ENCODE assay signal across 28 mouse cellular contexts in genomic region chr4:96016875-96017274, GRCm38 (mm10). TPM values are rescaled to one million over a fixed set of nuclear protein-coding genes. Genes with fewer than 3 reads are reported as not detected.
"Had no signal": no experiment of that assay in that cellular context is flagged by ENCODE, and none has a peak within 500 bp of the region (broad histone marks: within the 10 kb centered on the region; RNA-seq: fewer than 3 reads in every experiment).

No protein-coding gene starts in this region.

- ATAC-seq: forebrain, embryonic 13.5 days; forebrain, embryonic 14.5 days; forebrain, embryonic 15.5 days; forebrain, embryonic 16.5 days; forebrain, postnatal 0 days had no signal

- DNase-seq: cerebellum, adult 8-10 months; cerebellum, adult 9-10 months; cerebellum, adult 9-11 months; cerebellum, postnatal 10 days; cerebellum, postnatal 14 days; cerebellum, postnatal 25 days; cerebellum, postnatal 36 days; embryo, embryonic 11 days; forebrain, postnatal 0 days; gastrocnemius, adult 2 months; gastrocnemius, postnatal 10 days; gastrocnemius, postnatal 14 days; gastrocnemius, postnatal 25 days; gastrocnemius, postnatal 36 days; heart, adult 18-20 months; heart, adult 2 months had no signal

- H3K36me3 ChIP-seq: embryonic facial prominence, embryonic 12.5 days; embryonic facial prominence, embryonic 13.5 days; embryonic facial prominence, embryonic 15.5 days; heart, embryonic 10.5 days had no signal

- H3K4me2 ChIP-seq: embryonic facial prominence, embryonic 12.5 days; embryonic facial prominence, embryonic 13.5 days; embryonic facial prominence, embryonic 15.5 days; forebrain, embryonic 12.5 days; forebrain, embryonic 13.5 days; forebrain, embryonic 15.5 days had no signal

- H3K9me3 ChIP-seq: embryonic facial prominence, embryonic 10.5 days; embryonic facial prominence, embryonic 12.5 days; embryonic facial prominence, embryonic 13.5 days; embryonic facial prominence, embryonic 15.5 days; forebrain, embryonic 10.5 days; forebrain, embryonic 12.5 days; forebrain, embryonic 13.5 days; forebrain, embryonic 15.5 days; heart, embryonic 10.5 days had no signal

- H3K4me1 ChIP-seq: embryonic facial prominence, embryonic 10.5 days; embryonic facial prominence, embryonic 12.5 days; embryonic facial prominence, embryonic 13.5 days; embryonic facial prominence, embryonic 15.5 days; forebrain, embryonic 10.5 days; forebrain, embryonic 12.5 days; forebrain, embryonic 13.5 days; forebrain, embryonic 15.5 days; heart, embryonic 10.5 days had no signal

- H3K27ac ChIP-seq: embryonic facial prominence, embryonic 10.5 days; embryonic facial prominence, embryonic 12.5 days; embryonic facial prominence, embryonic 13.5 days; embryonic facial prominence, embryonic 15.5 days; forebrain, embryonic 10.5 days; forebrain, embryonic 12.5 days; forebrain, embryonic 13.5 days; forebrain, embryonic 15.5 days; gastrocnemius, adult 2 months; heart, adult 2 months; heart, embryonic 10.5 days had no signal

- H3K27me3 ChIP-seq: embryonic facial prominence, embryonic 12.5 days; embryonic facial prominence, embryonic 13.5 days; embryonic facial prominence, embryonic 15.5 days; forebrain, embryonic 12.5 days; forebrain, embryonic 13.5 days; forebrain, embryonic 15.5 days had no signal

- H3K9ac ChIP-seq: embryonic facial prominence, embryonic 12.5 days; embryonic facial prominence, embryonic 13.5 days; embryonic facial prominence, embryonic 15.5 days; forebrain, embryonic 12.5 days; forebrain, embryonic 13.5 days; forebrain, embryonic 15.5 days; forebrain, postnatal 0 days had no signal

- H3K4me3 ChIP-seq: embryonic facial prominence, embryonic 10.5 days; embryonic facial prominence, embryonic 12.5 days; embryonic facial prominence, embryonic 13.5 days; embryonic facial prominence, embryonic 15.5 days; erythroblast, embryonic 14.5 days; forebrain, embryonic 10.5 days; forebrain, embryonic 12.5 days; forebrain, embryonic 13.5 days; forebrain, embryonic 15.5 days; gastrocnemius, adult 2 months; heart, adult 2 months; heart, embryonic 10.5 days had no signal

RNA-seq across cellular contexts. Expression of gene Hook1, which starts 49.8 kb away (rescaled TPM):
- polyA plus RNA-seq: erythroblast, embryonic 14.5 days had no signal
